Mouse (Mus musculus): ENCODE results near the gene Ssrp1. TPM values are rescaled to one million over a fixed set of nuclear protein-coding genes. Genes with fewer than 3 reads are reported as not detected.

Ssrp1 gene
- total and polyA plus RNA-seq, 3 experiments, result 241 to 437 (median 297) TPM

DNA sequence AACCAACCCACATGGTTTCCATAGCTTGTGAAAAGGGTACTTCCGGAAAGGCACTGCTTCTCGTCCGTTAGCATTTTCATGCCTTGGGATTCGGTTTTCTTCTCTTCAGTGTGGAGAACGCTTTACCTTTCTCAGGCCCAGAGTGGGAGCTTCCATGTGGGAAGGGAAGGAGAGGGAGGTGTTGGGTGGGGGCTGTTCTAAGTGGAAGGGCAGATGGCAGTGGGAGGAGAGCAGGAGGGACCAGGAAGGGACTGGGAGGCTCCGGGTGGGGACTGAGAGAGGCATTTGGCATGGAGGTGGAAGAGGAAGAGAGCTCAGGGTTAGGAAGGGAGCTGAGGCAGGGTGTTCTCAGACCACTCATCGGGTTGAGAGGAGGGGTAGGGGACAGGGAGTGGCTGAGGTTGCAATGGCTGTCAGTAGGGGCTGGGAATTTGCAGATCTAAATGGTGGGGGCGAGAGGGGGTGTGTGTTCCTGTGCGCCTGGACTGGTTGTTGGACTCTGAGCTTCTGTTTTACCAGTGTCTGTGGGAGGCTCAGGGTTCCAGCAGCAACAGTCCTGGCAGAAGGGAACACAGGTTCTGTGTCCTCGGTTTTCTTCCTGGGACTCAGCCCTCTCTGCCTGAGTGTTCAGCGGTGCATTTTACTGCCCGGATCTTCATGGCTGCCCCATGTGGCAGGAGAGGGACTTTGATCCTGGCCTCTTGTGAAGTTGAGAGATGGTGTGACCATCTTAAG lies 28.3 kb downstream of the Ssrp1 start:
- dilution Hi-C loops (cut with MboI; ENCODE audit: extremely low pct_ligation_motif_present, extremely low pct_unique_long_range_greater_than_20kb, low sequenced_read_pairs), result no loop called here

DNA sequence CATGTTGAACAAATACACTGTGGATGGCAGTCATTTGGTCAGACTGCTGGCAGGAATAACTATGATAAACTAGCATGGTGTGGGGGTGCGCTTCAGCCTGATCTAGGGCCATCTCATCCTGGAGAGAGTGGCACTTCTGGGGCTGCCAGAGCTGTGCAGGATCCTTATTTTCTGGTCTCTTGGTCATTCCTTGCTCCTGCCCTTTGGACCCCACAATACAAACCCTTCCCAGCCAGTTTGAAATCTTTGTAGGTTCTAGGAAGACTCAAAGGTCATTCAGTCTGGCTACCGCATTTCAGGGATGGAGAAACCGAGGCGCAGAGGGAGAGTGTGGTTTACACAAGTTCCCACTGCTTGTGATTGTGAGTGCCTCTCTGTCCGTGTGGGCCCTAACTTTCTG lies 29.9 kb downstream of the Ssrp1 start:
- Histone ChIP-seq H3K4me3 (replicated peaks in 1 of 3; ENCODE audit: low read depth in 2 of 3, low read length in 2 of 3, poor library complexity in 1 of 3) (no peak overlapping the region), H3K4me1 (ENCODE audit: control insufficient read depth in 1 of 2, insufficient read depth in 2 of 2) (no peaks in the 10 kb centered on the region), H3K27ac (ENCODE audit: insufficient read depth, low read depth) (no peak overlapping the region), H3K27me3 (replicated peaks) (no peaks in the 10 kb centered on the region), H3K36me3 (replicated peaks in 1 of 2; ENCODE audit: control insufficient read depth in 1 of 2, insufficient read depth in 1 of 2, low read length in 1 of 2) (peaks cover 10 to 21% of the 10 kb centered on the region in 2 experiments), H3K79me2 (replicated peaks; ENCODE audit: control insufficient read depth, extremely low read depth, insufficient read depth, poor library complexity, severe bottlenecking) (no peaks in the 10 kb centered on the region), H3K9ac (ENCODE audit: insufficient read depth, low read depth) (no peak overlapping the region), H3K4me2 (ENCODE audit: insufficient read depth, low read depth, poor library complexity, severe bottlenecking) (no peak overlapping the region), H3K9me3 (replicated peaks; ENCODE audit: low read length) (no peaks in the 10 kb centered on the region)
- in situ Hi-C loops (cut with MboI; ENCODE audit: low pct_ligation_motif_present, low pct_unique_long_range_greater_than_20kb, low sequenced_read_pairs), result no loop called here
- no peak for TF ChIP-seq SMC3 (IDR thresholded peaks at IDR 0.05; ENCODE audit: low read depth, low read length)
- TF ChIP-seq USF1 (IDR thresholded peaks at IDR 0.05; ENCODE audit: low read depth, low read length), result no peak
- no peak for TF ChIP-seq PAX5 (IDR thresholded peaks at IDR 0.05; ENCODE audit: low read length)
- TF ChIP-seq NRF1 (IDR thresholded peaks at IDR 0.05; ENCODE audit: low read depth, low read length), result no peak
- TF ChIP-seq MEF2A (IDR thresholded peaks at IDR 0.05; ENCODE audit: borderline replicate concordance, low read depth, low read length), result no peak
- no peak for TF ChIP-seq RAD21 (IDR thresholded peaks at IDR 0.05; ENCODE audit: low read depth, low read length)
- no peak for TF ChIP-seq TBP (conservative IDR thresholded peaks at IDR 0.05; ENCODE audit: low read depth, low read length)
- no peak for TF ChIP-seq CTCF (conservative IDR thresholded peaks at IDR 0.05 in 1 of 2, IDR thresholded peaks at IDR 0.05 in 1 of 2; ENCODE audit: low read depth in 2 of 2, low read length in 2 of 2)
- no peak for TF ChIP-seq EP300 (IDR thresholded peaks at IDR 0.05; ENCODE audit: low read length)
- no peak for TF ChIP-seq MAFK (IDR thresholded peaks at IDR 0.05; ENCODE audit: insufficient replicate concordance, low read length)
- no peak for TF ChIP-seq POLR2AphosphoS2 (IDR thresholded peaks at IDR 0.05; ENCODE audit: low read depth, low read length)
- no peak for TF ChIP-seq ETS1 (conservative IDR thresholded peaks at IDR 0.05; ENCODE audit: low read depth, low read length)
- TF ChIP-seq IRF4 (IDR thresholded peaks at IDR 0.05; ENCODE audit: low read depth, low read length), result no peak
- DNase-seq (ENCODE audit: extremely low read depth), result no peak
- dilution Hi-C loops (cut with MboI; ENCODE audit: extremely low pct_ligation_motif_present, extremely low pct_unique_long_range_greater_than_20kb, low sequenced_read_pairs), result no loop called here

More for the DNA sequence above, 28.3 kb downstream of the Ssrp1 start:
- H3K4me2 ChIP-seq (ENCODE audit: insufficient read depth, low read depth, poor library complexity, severe bottlenecking), result no peak overlapping the region
- in situ Hi-C loops (cut with MboI; ENCODE audit: low pct_ligation_motif_present, low pct_unique_long_range_greater_than_20kb, low sequenced_read_pairs), result no loop called here
- no peak overlapping the region for H3K27ac ChIP-seq (ENCODE audit: insufficient read depth, low read depth)
- TF ChIP-seq E2F4 (IDR thresholded peaks at IDR 0.05; ENCODE audit: insufficient replicate concordance, low read depth, low read length) (no peak), HCFC1 (IDR thresholded peaks at IDR 0.05; ENCODE audit: low read depth, low read length) (no peak), SIN3A (IDR thresholded peaks at IDR 0.05; ENCODE audit: low read length) (no peak), USF2 (conservative IDR thresholded peaks at IDR 0.05; ENCODE audit: low read depth, low read length) (no peak), NELFE (IDR thresholded peaks at IDR 0.05; ENCODE audit: low read depth, low read length) (no peak), SMC3 (IDR thresholded peaks at IDR 0.05; ENCODE audit: low read depth, low read length) (no peak), ELF1 (IDR thresholded peaks at IDR 0.05; ENCODE audit: low read depth, low read length) (no peak), CHD2 (IDR thresholded peaks at IDR 0.05; ENCODE audit: low read length) (no peak), ZMIZ1 (IDR thresholded peaks at IDR 0.05; ENCODE audit: low read depth, low read length) (no peak), POLR2AphosphoS2 (IDR thresholded peaks at IDR 0.05; ENCODE audit: low read depth, low read length) (no peak), EP300 (IDR thresholded peaks at IDR 0.05; ENCODE audit: low read length) (no peak), GABPA (IDR thresholded peaks at IDR 0.05; ENCODE audit: insufficient replicate concordance, low read depth, low read length) (no peak), IRF4 (IDR thresholded peaks at IDR 0.05; ENCODE audit: low read depth, low read length) (no peak), MEF2A (IDR thresholded peaks at IDR 0.05; ENCODE audit: borderline replicate concordance, low read depth, low read length) (no peak), PAX5 (IDR thresholded peaks at IDR 0.05; ENCODE audit: low read length) (no peak)
- H3K9me3 ChIP-seq (replicated peaks; ENCODE audit: low read length), result no peaks in the 10 kb centered on the region
- H3K27me3 ChIP-seq (replicated peaks), result no peaks in the 10 kb centered on the region
- no peak for DNase-seq (ENCODE audit: extremely low read depth)
- H3K36me3 ChIP-seq (replicated peaks in 1 of 2; ENCODE audit: control insufficient read depth in 1 of 2, insufficient read depth in 1 of 2, low read length in 1 of 2), result peaks cover 12 to 29% of the 10 kb centered on the region in 2 experiments
- no peak overlapping the region for H3K4me3 ChIP-seq (replicated peaks in 1 of 3; ENCODE audit: low read depth in 2 of 3, low read length in 2 of 3, poor library complexity in 1 of 3)
- no peaks in the 10 kb centered on the region for H3K4me1 ChIP-seq (ENCODE audit: control insufficient read depth in 1 of 2, insufficient read depth in 2 of 2)
- H3K79me2 ChIP-seq (replicated peaks; ENCODE audit: control insufficient read depth, extremely low read depth, insufficient read depth, poor library complexity, severe bottlenecking), result no peaks in the 10 kb centered on the region
- no peak overlapping the region for H3K9ac ChIP-seq (ENCODE audit: insufficient read depth, low read depth)
